Mouse (Mus musculus): ENCODE results near the gene Arl2. TPM values are rescaled to one million over a fixed set of nuclear protein-coding genes. Genes with fewer than 3 reads are reported as not detected.

Gene Arl2
- polyA plus RNA-seq (2012; ENCODE audit: insufficient read depth, insufficient read length, missing spikeins): 31.0 and 33.7 TPM in 2 replicates

DNA sequence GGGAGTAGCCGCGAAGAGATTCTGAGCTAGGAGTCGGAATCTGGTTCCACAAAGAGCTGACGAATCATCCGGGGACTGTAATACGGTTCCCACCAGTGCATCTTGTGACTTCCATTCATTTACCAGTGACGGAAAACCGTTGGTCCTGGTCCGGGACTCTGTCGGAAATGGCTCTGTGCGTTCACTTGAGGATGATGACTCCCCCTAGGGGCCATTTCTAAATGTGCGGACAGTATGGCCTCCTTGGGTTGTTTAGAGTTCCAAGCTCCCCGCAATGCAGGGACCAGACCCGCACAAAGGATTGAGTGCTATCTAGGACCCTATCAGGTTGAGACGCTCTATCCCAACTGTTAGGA lies at the start of gene Arl2:
TSS of gene Arl2 (minus strand) at position 155 of the 356 bp plus-strand sequence.
- Histone ChIP-seq H3K4me3 (ENCODE audit: insufficient read depth, low read length) (peak within 1 kb of the TSS; percentile 75), H3K4me1 (ENCODE audit: control insufficient read depth, insufficient read depth, low read length) (peaks cover 15% of the 10 kb centered on the region), H3K27ac (ENCODE audit: insufficient read depth, low read depth, low read length) (peak within 1 kb of the TSS; percentile 91)
- TF ChIP-seq CTCF (IDR thresholded peaks at IDR 0.05; ENCODE audit: low read depth, low read length) (peak; percentile 50), POLR2A (IDR thresholded peaks at IDR 0.05; ENCODE audit: borderline replicate concordance, low read depth, low read length) (no peak)

DNA sequence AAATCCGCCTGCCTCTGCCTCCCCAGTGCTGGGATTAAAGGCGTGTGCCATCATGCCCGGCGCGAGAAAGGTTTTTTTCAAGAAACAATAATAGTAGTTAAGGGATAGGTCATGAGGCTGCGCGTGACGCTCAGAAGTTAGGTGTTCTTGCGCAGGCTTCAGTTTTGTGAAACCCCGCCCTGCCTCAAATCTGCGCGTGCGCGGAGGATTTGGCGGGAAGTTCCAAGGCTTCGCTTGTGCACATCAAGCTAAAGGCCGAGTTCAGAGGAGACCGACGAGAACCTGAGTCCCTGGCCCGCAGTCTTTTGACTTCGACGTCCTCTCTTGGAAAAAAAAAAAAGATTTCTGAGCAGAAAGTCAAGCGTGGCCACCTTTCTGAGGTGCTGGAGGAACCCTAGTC lies 42.8 kb upstream of the Arl2 start, which contains the start of gene Majin:
TSS of gene Majin (plus strand) at position 258 of the 400 bp plus-strand sequence.
- TF ChIP-seq POLR2A (IDR thresholded peaks at IDR 0.05; ENCODE audit: borderline replicate concordance, low read depth, low read length): no peak
- TF ChIP-seq CTCF (IDR thresholded peaks at IDR 0.05; ENCODE audit: low read depth, low read length): no peak
- peaks cover 10% of the 10 kb centered on the region for H3K4me1 ChIP-seq (ENCODE audit: control insufficient read depth, insufficient read depth, low read length)
- H3K27ac ChIP-seq (ENCODE audit: insufficient read depth, low read depth, low read length): no peak within 1 kb of the TSS

DNA sequence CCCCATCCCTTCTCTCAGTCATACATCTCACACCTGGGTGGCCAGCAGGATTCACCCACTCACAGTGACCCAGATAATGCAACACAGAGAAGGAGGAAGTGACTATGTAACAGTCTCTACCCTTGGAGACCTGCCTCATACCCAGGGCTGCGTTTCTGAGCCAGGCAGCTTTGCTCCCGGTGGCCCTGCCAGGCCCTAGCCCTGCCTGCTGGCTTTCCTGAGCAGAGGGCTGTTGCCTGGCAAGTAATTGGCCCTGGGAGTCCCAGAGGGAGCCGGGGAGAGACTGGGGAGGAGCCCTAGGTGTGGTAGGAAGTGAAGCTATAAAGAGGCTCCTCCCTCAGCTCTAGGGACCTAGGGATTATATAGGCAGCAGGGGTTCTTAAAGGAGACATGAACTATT lies 41.2 kb upstream of the Arl2 start:
- H3K27ac ChIP-seq (ENCODE audit: insufficient read depth, low read depth, low read length): no peak overlapping the region
- H3K4me1 ChIP-seq (ENCODE audit: control insufficient read depth, insufficient read depth, low read length): peaks cover 10% of the 10 kb centered on the region
- no peak for TF ChIP-seq CTCF (IDR thresholded peaks at IDR 0.05; ENCODE audit: low read depth, low read length)
- TF ChIP-seq POLR2A (IDR thresholded peaks at IDR 0.05; ENCODE audit: borderline replicate concordance, low read depth, low read length): no peak
- no peak overlapping the region for H3K4me3 ChIP-seq (ENCODE audit: insufficient read depth, low read length)

More for the DNA sequence above, 42.8 kb upstream of the Arl2 start, which contains the start of gene Majin:
- H3K4me3 ChIP-seq (ENCODE audit: insufficient read depth, low read length): no peak within 1 kb of the TSS

DNA sequence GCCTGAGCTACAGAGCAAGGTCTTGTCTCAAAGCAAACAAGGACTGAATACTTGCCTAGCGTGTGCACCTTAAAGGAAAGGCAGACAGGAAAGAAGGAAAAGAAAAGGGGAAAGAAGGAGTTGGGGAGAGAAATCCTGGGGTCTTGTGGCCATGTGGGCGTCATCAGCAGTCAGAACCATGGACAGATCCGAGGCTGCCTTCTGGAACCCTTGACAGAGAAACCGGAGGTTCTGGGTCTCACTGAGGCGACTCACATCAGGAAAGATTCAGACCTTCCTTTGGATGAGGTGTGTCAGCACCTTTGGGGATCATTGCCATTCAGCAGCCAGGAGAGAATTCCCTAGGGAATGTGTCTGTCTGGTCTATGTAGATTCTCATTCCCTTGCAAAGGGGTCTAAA lies 40.3 kb upstream of the Arl2 start:
- Histone ChIP-seq H3K27ac (ENCODE audit: insufficient read depth, low read depth, low read length) (no peak overlapping the region), H3K4me3 (ENCODE audit: insufficient read depth, low read length) (no peak overlapping the region), H3K4me1 (ENCODE audit: control insufficient read depth, insufficient read depth, low read length) (peaks cover 4% of the 10 kb centered on the region; the same call in 1 of the 2 replicates)
- TF ChIP-seq POLR2A (IDR thresholded peaks at IDR 0.05; ENCODE audit: borderline replicate concordance, low read depth, low read length) (no peak), CTCF (IDR thresholded peaks at IDR 0.05; ENCODE audit: low read depth, low read length) (no peak)

DNA sequence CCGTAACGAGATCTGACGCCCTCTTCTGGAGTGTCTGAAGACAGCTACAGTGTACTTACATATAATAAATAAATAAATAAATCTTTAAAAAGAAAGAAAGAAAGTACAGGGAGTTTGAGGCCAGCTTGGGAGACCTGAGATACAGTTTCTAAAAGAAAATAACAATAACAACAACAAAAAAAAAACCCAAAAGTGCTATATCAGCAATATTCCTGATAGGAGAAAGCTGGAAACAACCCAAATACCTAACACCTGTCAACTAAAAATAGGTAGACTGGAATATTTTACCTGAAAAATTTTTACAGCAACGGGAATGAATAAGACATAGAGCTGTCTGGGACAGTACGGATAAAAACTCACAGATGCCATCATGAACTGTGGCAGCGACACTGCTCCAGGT lies 37.4 kb upstream of the Arl2 start:
- no peak overlapping the region for H3K27ac ChIP-seq (ENCODE audit: insufficient read depth, low read depth, low read length)
- H3K4me1 ChIP-seq (ENCODE audit: control insufficient read depth, insufficient read depth, low read length): peaks cover 4% of the 10 kb centered on the region; the same call in 1 of the 2 replicates
- no peak overlapping the region for H3K4me3 ChIP-seq (ENCODE audit: insufficient read depth, low read length)
- TF ChIP-seq CTCF (IDR thresholded peaks at IDR 0.05; ENCODE audit: low read depth, low read length) (no peak), POLR2A (IDR thresholded peaks at IDR 0.05; ENCODE audit: borderline replicate concordance, low read depth, low read length) (no peak)

DNA sequence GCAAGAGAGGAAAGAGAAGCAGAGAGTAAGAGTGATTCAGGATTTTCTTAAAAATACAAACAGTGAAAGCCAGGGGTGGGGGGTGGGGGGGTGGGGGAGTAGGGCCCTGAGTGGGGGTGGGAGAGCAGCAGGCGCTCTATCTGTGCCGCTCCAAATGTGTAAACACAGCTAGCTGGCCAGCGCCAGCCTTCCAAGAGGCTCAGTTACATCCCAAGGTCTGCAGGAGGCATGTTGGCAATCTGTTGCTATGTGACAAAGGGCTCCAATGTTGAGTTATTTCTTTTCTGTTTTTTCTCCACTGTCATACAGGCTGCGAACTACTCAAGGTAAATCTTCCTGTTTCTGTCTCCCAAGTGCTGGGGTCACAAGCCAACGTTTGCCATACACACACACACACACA lies 33.4 kb upstream of the Arl2 start:
- Histone ChIP-seq H3K4me1 (ENCODE audit: control insufficient read depth, insufficient read depth, low read length) (no peaks in the 10 kb centered on the region), H3K4me3 (ENCODE audit: insufficient read depth, low read length) (no peak overlapping the region), H3K27ac (ENCODE audit: insufficient read depth, low read depth, low read length) (no peak overlapping the region)
- TF ChIP-seq POLR2A (IDR thresholded peaks at IDR 0.05; ENCODE audit: borderline replicate concordance, low read depth, low read length) (no peak), CTCF (IDR thresholded peaks at IDR 0.05; ENCODE audit: low read depth, low read length) (no peak)

DNA sequence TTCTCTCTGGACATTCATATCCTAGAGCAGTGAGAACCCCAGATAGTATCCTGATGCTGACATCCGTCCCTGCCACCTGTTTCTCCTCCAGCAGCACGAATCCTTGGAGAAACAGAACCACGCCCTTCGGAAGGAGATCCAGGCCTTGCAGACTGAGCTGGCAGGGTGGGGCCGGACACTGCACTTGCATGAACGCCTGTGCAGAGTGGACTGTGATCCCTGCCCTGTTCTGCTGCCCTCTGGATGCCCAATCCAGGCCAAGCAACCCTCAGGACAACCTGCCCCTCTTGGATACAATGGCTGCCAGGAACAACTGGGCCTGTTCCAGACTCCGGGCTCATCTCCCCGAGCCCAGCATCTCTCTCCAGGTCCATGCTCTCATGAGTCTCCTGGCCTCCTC lies 29.9 kb upstream of the Arl2 start:
- H3K4me3 ChIP-seq (ENCODE audit: insufficient read depth, low read length): no peak overlapping the region

DNA sequence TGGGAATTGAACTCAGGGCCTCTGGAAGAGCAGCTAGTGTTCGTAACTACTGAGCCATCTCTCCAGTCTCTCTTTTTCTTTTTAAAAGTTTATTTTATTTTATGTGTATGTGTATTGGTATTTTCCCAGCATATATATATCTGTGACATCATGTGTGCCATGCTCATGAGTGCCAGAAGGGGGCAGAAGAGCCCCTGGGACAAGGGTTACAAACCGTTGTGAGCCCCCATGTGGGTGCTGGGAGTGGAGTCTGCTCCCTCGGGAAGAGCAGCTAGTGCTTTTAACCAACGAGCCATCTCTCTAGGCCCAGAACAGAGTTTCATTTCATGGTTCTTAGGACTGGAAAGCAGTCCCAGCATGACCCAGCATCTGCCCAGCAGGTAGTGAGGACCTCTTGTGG lies 25.4 kb upstream of the Arl2 start:
- Histone ChIP-seq H3K4me3 (ENCODE audit: insufficient read depth, low read length) (no peak overlapping the region), H3K27ac (ENCODE audit: insufficient read depth, low read depth, low read length) (no peak overlapping the region), H3K4me1 (ENCODE audit: control insufficient read depth, insufficient read depth, low read length) (no peaks in the 10 kb centered on the region)
- TF ChIP-seq CTCF (IDR thresholded peaks at IDR 0.05; ENCODE audit: low read depth, low read length) (no peak), POLR2A (IDR thresholded peaks at IDR 0.05; ENCODE audit: borderline replicate concordance, low read depth, low read length) (no peak)

More for the DNA sequence above, 29.9 kb upstream of the Arl2 start:
- no peak for TF ChIP-seq CTCF (IDR thresholded peaks at IDR 0.05; ENCODE audit: low read depth, low read length)
- no peak for TF ChIP-seq POLR2A (IDR thresholded peaks at IDR 0.05; ENCODE audit: borderline replicate concordance, low read depth, low read length)
- Histone ChIP-seq H3K27ac (ENCODE audit: insufficient read depth, low read depth, low read length) (no peak overlapping the region), H3K4me1 (ENCODE audit: control insufficient read depth, insufficient read depth, low read length) (no peaks in the 10 kb centered on the region)

DNA sequence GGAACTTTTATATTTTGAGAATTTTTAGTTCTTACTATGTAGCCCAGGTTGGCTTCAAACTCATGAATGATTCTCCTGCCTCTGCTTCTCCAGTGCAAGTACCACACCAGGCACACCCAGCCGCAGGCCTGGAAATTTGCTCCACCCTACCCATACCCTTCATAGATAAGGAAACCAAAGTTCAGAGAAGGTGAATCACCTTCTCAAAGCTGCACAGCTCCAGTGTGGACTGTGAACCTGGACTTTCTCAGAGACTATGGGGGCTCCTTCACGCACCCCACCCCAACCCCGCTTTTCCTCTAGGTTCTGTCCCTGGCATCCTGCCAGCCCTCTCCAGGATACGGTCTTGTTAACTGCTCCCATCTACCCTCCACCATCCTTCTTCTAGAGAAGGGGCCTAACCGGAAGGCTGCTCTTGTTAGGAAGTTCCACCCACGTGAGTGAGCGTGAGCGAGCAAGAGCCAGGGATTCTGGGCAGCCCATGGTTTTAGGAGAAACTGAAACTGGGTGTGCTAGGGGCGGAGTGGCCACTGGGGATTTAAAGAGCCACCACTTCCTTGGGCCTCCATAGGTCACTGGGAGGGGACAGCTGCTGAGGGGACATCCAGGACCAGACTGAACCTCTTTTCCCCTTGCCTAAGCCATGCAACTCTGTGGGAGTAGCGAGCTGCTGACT lies 22.7 kb upstream of the Arl2 start:
- Histone ChIP-seq H3K4me1 (ENCODE audit: control insufficient read depth, insufficient read depth, low read length) (no peaks in the 10 kb centered on the region), H3K4me3 (ENCODE audit: insufficient read depth, low read length) (no peak overlapping the region), H3K27ac (ENCODE audit: insufficient read depth, low read depth, low read length) (no peak overlapping the region)
- TF ChIP-seq CTCF (IDR thresholded peaks at IDR 0.05; ENCODE audit: low read depth, low read length): no peak
- no peak for TF ChIP-seq POLR2A (IDR thresholded peaks at IDR 0.05; ENCODE audit: borderline replicate concordance, low read depth, low read length)

DNA sequence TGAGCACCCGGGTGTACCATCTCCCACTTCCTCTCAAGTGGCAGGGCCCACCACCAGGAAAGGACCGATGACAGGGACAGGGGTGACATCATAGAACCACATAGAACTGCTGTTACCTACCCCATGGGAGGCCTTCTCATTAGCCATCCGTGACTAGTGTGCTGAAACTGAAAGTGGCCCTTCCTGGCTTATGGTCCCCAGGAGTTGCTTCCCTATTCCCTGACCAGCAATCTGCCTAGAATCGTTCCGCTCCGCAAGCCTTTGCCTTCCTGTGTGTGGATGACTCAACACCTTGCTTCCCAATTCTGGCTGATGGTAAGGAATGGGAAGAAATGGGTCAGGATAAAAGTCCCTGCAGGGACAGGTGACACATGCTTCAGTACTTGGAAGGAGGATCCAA lies 15.9 kb upstream of the Arl2 start:
- Histone ChIP-seq H3K4me3 (ENCODE audit: insufficient read depth, low read length) (peak overlapping the region; percentile 43), H3K4me1 (ENCODE audit: control insufficient read depth, insufficient read depth, low read length) (peaks cover 23% of the 10 kb centered on the region), H3K27ac (ENCODE audit: insufficient read depth, low read depth, low read length) (peak overlapping the region; percentile 41)
- TF ChIP-seq CTCF (IDR thresholded peaks at IDR 0.05; ENCODE audit: low read depth, low read length) (peak; percentile 26; the same call in 1 of the 2 replicates), POLR2A (IDR thresholded peaks at IDR 0.05; ENCODE audit: borderline replicate concordance, low read depth, low read length) (no peak)

Data from bone marrow macrophage, adult 2 months (primary cell).